Mouse (Mus musculus): ENCODE measurements around the gene Gapt.
A peak's percentile ranks its signal among the peaks of the same experiment; 100 is the strongest.

Gapt gene

GRCm38 (mm10) chr13:110342602-110343001 is 14.4 kb downstream of the Gapt start:
- no peak for DNase-seq

- no peak for DNase-seq
These were observed 23.9 kb downstream of the Gapt start for GRCm38 (mm10) chr13:110332958-110333597.

GRCm38 (mm10) chr13:110318746-110319145 is 38.3 kb downstream of the Gapt start:
- peak; percentile 2 for DNase-seq

GRCm38 (mm10) chr13:110307188-110307587 is 49.8 kb downstream of the Gapt start:
- DNase-seq: no peak

Measured in kidney, adult 9 months (tissue).